Mouse (Mus musculus): ENCODE results near the gene Slc25a3.

DNA sequence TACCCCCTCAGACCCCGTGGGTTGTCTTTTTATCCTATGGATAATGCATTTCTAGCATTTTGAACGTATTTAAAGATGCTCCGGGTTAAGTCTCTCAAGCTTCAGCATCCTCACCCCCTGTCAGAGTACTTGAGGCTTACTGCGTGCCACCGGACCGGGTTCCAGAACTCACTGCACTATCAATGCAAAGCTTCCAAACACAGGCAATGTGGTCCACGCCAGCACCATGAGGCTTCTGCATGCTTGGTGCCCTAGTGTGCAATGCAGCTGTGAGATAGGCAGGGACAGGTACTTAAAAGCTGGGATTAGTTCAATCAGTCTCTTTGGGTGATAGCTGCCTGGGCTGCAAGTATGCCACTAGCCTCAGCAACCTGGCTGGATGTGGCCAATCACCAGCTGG lies 21.6 kb upstream of the Slc25a3 start:
- TF ChIP-seq GATA1 (IDR thresholded peaks at IDR 0.05; ENCODE audit: low read length), result no peak
- TF ChIP-seq TAL1 (IDR thresholded peaks at IDR 0.05; ENCODE audit: low read length), result no peak
